Mouse (Mus musculus) MEL (cell line): ENCODE data around the gene P2rx1.

Experiments
- CTCF ChIP-seq, 3 experiments: IDR thresholded peaks in 2 of 3; conservative IDR thresholded peaks in 1 of 3; 2 replicates each; pipeline ENCODE4 v1.5.1; 2011 to 2012; ENCODE audit warnings: low read length in 3 of 3, low read depth in 2 of 3, mild to moderate bottlenecking in 2 of 3, improper control_type of control experiment in 1 of 3, inconsistent platforms in 1 of 3, mixed read lengths in 1 of 3, moderate library complexity in 1 of 3; ENCODE audit not compliant: control insufficient read depth in 1 of 3, insufficient read depth in 1 of 3, poor library complexity in 1 of 3, severe bottlenecking in 1 of 3
- GABPA ChIP-seq: IDR thresholded peaks from 2 replicates; pipeline ENCODE4 v1.6.1; 2012; ENCODE audit warnings: low read depth, mild to moderate bottlenecking, inconsistent platforms, low read length, improper control_type of control experiment, moderate library complexity
- HCFC1 ChIP-seq: IDR thresholded peaks from 2 replicates; pipeline ENCODE4 v1.6.1; 2012; ENCODE audit warnings: low read depth, mild to moderate bottlenecking, inconsistent platforms, low read length, improper control_type of control experiment, moderate library complexity
- RCOR1 ChIP-seq: IDR thresholded peaks from 2 replicates; pipeline ENCODE4 v1.6.1; 2012; ENCODE audit warnings: low read depth, mild to moderate bottlenecking, inconsistent platforms, low read length, improper control_type of control experiment

- no peak for TF ChIP-seq RCOR1
- no peak for TF ChIP-seq CTCF (IDR thresholded peaks at IDR 0.05 in 2 of 3, conservative IDR thresholded peaks at IDR 0.05 in 1 of 3; ENCODE audit: control insufficient read depth in 1 of 3, insufficient read depth in 1 of 3, low read depth in 2 of 3, low read length in 3 of 3, poor library complexity in 1 of 3, severe bottlenecking in 1 of 3)
- TF ChIP-seq HCFC1, result no peak
- no peak for TF ChIP-seq GABPA
These were observed 35.7 kb upstream of the P2rx1 start for GRCm38 (mm10) chr11:72963058-72963788.
